Mouse (Mus musculus) embryonic fibroblast, embryonic 13.5 days (primary cell): Measurements from ENCODE around the gene Fggy.

Experiments
- CTCF ChIP-seq: IDR thresholded peaks from 2 replicates; pipeline ENCODE4 v1.5.1; 2011; ENCODE audit warnings: mild to moderate bottlenecking, control low read depth, low read length, moderate library complexity, borderline replicate concordance; ENCODE audit not compliant: insufficient read depth
- POLR2A ChIP-seq: IDR thresholded peaks from 2 replicates; pipeline ENCODE4 v1.6.1; 2011; ENCODE audit warnings: low read depth, mild to moderate bottlenecking, control low read depth, low read length, moderate library complexity

DNA sequence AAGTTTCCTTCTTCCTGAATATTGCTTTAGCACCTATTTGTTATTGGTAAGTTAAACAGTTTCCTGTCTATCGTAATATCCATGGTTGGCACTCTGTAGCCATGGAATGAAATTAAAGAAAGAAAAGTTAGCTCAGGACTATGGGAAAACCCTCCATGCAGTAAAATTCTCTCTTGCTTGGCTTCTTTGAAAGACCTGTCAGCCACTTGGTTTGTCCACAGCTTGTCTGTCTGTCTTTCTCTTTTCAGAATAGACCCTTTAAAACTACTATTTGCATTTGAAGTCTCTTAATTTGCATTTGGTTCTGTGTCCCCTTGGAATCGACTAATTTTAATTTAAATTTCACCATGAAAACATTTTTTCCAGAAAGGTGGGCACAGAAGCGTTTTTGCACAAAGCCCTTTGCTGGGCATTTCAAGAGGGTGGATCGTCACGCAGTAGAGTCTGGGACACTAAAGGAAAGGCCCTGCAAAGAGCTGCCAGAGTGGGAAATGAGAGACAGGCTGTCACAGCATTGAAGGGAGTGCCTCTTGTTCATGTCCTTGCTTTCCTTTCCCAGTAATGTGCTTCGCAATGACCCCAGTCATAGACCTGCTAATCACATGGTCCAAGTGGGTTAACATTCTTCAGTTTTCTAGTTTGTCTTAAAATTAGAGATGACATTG lies 283.2 kb downstream of the Fggy start:
- TF ChIP-seq POLR2A (no peak), CTCF (no peak)
